Mouse (Mus musculus): Measurements from ENCODE around the gene Hoxb13. TPM values are rescaled to one million over a fixed set of nuclear protein-coding genes. Genes with fewer than 3 reads are reported as not detected.

Gene Hoxb13
- polyA plus RNA-seq, 1 experiment, result 0.10 TPM

- H3K4me2 ChIP-seq (ENCODE audit: low read depth), result no peak overlapping the region
- TF ChIP-seq MYOD1 (IDR thresholded peaks at IDR 0.05; ENCODE audit: control insufficient read depth in 1 of 3, insufficient read length in 2 of 3, low read depth in 2 of 3) (peak in 2 of 3 experiments; percentile 29 to 60), MYOG (IDR thresholded peaks at IDR 0.05; ENCODE audit: control insufficient read depth in 1 of 3, insufficient read depth in 1 of 3, insufficient read length in 2 of 3, low read depth in 2 of 3) (peak in 2 of 3 experiments; percentile 13 to 68), CEBPB (IDR thresholded peaks at IDR 0.05; ENCODE audit: insufficient read depth, poor library complexity, severe bottlenecking) (no peak)
- no peak overlapping the region for H3K4me3 ChIP-seq
- H3ac ChIP-seq (ENCODE audit: control insufficient read depth, insufficient read length), result no peak overlapping the region
- H3K79me2 ChIP-seq (ENCODE audit: control insufficient read depth, insufficient read depth), result no peaks in the 10 kb centered on the region
- H3K27me3 ChIP-seq (ENCODE audit: control insufficient read depth, insufficient read depth, insufficient read length), result peaks cover 69% of the 10 kb centered on the region
- H3K36me3 ChIP-seq (ENCODE audit: control insufficient read depth, insufficient read depth), result no peaks in the 10 kb centered on the region
These were observed 26.0 kb upstream of the Hoxb13 start for GRCm38 (mm10) chr11:96168125-96168524.

- Histone ChIP-seq H3K36me3 (ENCODE audit: control insufficient read depth, insufficient read depth) (no peaks in the 10 kb centered on the region), H3K4me2 (ENCODE audit: low read depth) (no peak overlapping the region), H3K79me2 (ENCODE audit: control insufficient read depth, insufficient read depth) (no peaks in the 10 kb centered on the region), H3ac (ENCODE audit: control insufficient read depth, insufficient read length) (no peak overlapping the region), H3K27me3 (ENCODE audit: control insufficient read depth, insufficient read depth, insufficient read length) (peaks cover 78% of the 10 kb centered on the region), H3K4me3 (no peak overlapping the region)
- TF ChIP-seq MYOG (IDR thresholded peaks at IDR 0.05; ENCODE audit: control insufficient read depth in 1 of 3, insufficient read depth in 1 of 3, insufficient read length in 2 of 3, low read depth in 2 of 3) (no peak), CEBPB (IDR thresholded peaks at IDR 0.05; ENCODE audit: insufficient read depth, poor library complexity, severe bottlenecking) (no peak)
These were observed 25.1 kb upstream of the Hoxb13 start for GRCm38 (mm10) chr11:96169016-96169415.

- H3K79me2 ChIP-seq (ENCODE audit: control insufficient read depth, insufficient read depth), result no peaks in the 10 kb centered on the region
- H3K36me3 ChIP-seq (ENCODE audit: control insufficient read depth, insufficient read depth), result no peaks in the 10 kb centered on the region
- no peak overlapping the region for H3K4me3 ChIP-seq
- peaks cover 79% of the 10 kb centered on the region for H3K27me3 ChIP-seq (ENCODE audit: control insufficient read depth, insufficient read depth, insufficient read length)
- H3K4me2 ChIP-seq (ENCODE audit: low read depth), result no peak overlapping the region
- H3ac ChIP-seq (ENCODE audit: control insufficient read depth, insufficient read length), result no peak overlapping the region
- TF ChIP-seq USF1 (IDR thresholded peaks at IDR 0.05; ENCODE audit: low read depth) (no peak), POLR2AphosphoS2 (IDR thresholded peaks at IDR 0.05; ENCODE audit: insufficient read length, low read depth) (no peak), TCF3 (IDR thresholded peaks at IDR 0.05; ENCODE audit: insufficient read length, low read depth) (no peak), E2F4 (IDR thresholded peaks at IDR 0.05; ENCODE audit: insufficient read depth) (no peak), REST (IDR thresholded peaks at IDR 0.05; ENCODE audit: insufficient read depth, insufficient read length) (no peak), CEBPB (IDR thresholded peaks at IDR 0.05; ENCODE audit: insufficient read depth, poor library complexity, severe bottlenecking) (no peak), MYOG (IDR thresholded peaks at IDR 0.05; ENCODE audit: control insufficient read depth in 1 of 3, insufficient read depth in 1 of 3, insufficient read length in 2 of 3, low read depth in 2 of 3) (no peak), TCF12 (IDR thresholded peaks at IDR 0.05; ENCODE audit: insufficient read depth, poor library complexity, severe bottlenecking) (no peak), POLR2A (IDR thresholded peaks at IDR 0.05; ENCODE audit: insufficient read length, low read depth) (no peak), MYOD1 (IDR thresholded peaks at IDR 0.05; ENCODE audit: control insufficient read depth in 1 of 3, insufficient read length in 2 of 3, low read depth in 2 of 3) (no peak), SRF (IDR thresholded peaks at IDR 0.05; ENCODE audit: control insufficient read depth, insufficient read length, low read depth) (no peak), MAX (IDR thresholded peaks at IDR 0.05; ENCODE audit: low read depth) (no peak)
These were observed 23.3 kb upstream of the Hoxb13 start for GRCm38 (mm10) chr11:96170711-96171379.

- Histone ChIP-seq H3K27me3 (ENCODE audit: control insufficient read depth, insufficient read depth, insufficient read length) (peaks cover 76% of the 10 kb centered on the region), H3K4me3 (no peak overlapping the region), H3K36me3 (ENCODE audit: control insufficient read depth, insufficient read depth) (no peaks in the 10 kb centered on the region), H3K79me2 (ENCODE audit: control insufficient read depth, insufficient read depth) (no peaks in the 10 kb centered on the region), H3ac (ENCODE audit: control insufficient read depth, insufficient read length) (no peak overlapping the region), H3K4me2 (ENCODE audit: low read depth) (no peak overlapping the region)
- TF ChIP-seq MAX (IDR thresholded peaks at IDR 0.05; ENCODE audit: low read depth) (no peak), MYOD1 (IDR thresholded peaks at IDR 0.05; ENCODE audit: control insufficient read depth in 1 of 3, insufficient read length in 2 of 3, low read depth in 2 of 3) (no peak), TCF3 (IDR thresholded peaks at IDR 0.05; ENCODE audit: insufficient read length, low read depth) (no peak), MYOG (IDR thresholded peaks at IDR 0.05; ENCODE audit: control insufficient read depth in 1 of 3, insufficient read depth in 1 of 3, insufficient read length in 2 of 3, low read depth in 2 of 3) (no peak), TCF12 (IDR thresholded peaks at IDR 0.05; ENCODE audit: insufficient read depth, poor library complexity, severe bottlenecking) (no peak), POLR2AphosphoS2 (IDR thresholded peaks at IDR 0.05; ENCODE audit: insufficient read length, low read depth) (no peak), SRF (IDR thresholded peaks at IDR 0.05; ENCODE audit: control insufficient read depth, insufficient read length, low read depth) (no peak), E2F4 (IDR thresholded peaks at IDR 0.05; ENCODE audit: insufficient read depth) (no peak), POLR2A (IDR thresholded peaks at IDR 0.05; ENCODE audit: insufficient read length, low read depth) (no peak), USF1 (IDR thresholded peaks at IDR 0.05; ENCODE audit: low read depth) (no peak), REST (IDR thresholded peaks at IDR 0.05; ENCODE audit: insufficient read depth, insufficient read length) (no peak), CEBPB (IDR thresholded peaks at IDR 0.05; ENCODE audit: insufficient read depth, poor library complexity, severe bottlenecking) (no peak)
These were observed 22.5 kb upstream of the Hoxb13 start for GRCm38 (mm10) chr11:96171601-96172000.

- Histone ChIP-seq H3K4me3 (no peak overlapping the region), H3K27me3 (ENCODE audit: control insufficient read depth, insufficient read depth, insufficient read length) (peaks cover 75% of the 10 kb centered on the region), H3ac (ENCODE audit: control insufficient read depth, insufficient read length) (no peak overlapping the region), H3K79me2 (ENCODE audit: control insufficient read depth, insufficient read depth) (no peaks in the 10 kb centered on the region), H3K36me3 (ENCODE audit: control insufficient read depth, insufficient read depth) (no peaks in the 10 kb centered on the region), H3K4me2 (ENCODE audit: low read depth) (no peak overlapping the region)
- TF ChIP-seq MYOG (IDR thresholded peaks at IDR 0.05; ENCODE audit: control insufficient read depth in 1 of 3, insufficient read depth in 1 of 3, insufficient read length in 2 of 3, low read depth in 2 of 3), result no peak
- no peak for TF ChIP-seq MYOD1 (IDR thresholded peaks at IDR 0.05; ENCODE audit: control insufficient read depth in 1 of 3, insufficient read length in 2 of 3, low read depth in 2 of 3)
- TF ChIP-seq SRF (IDR thresholded peaks at IDR 0.05; ENCODE audit: control insufficient read depth, insufficient read length, low read depth), result no peak
- TF ChIP-seq REST (IDR thresholded peaks at IDR 0.05; ENCODE audit: insufficient read depth, insufficient read length), result no peak
- TF ChIP-seq CEBPB (IDR thresholded peaks at IDR 0.05; ENCODE audit: insufficient read depth, poor library complexity, severe bottlenecking), result no peak
- no peak for TF ChIP-seq TCF3 (IDR thresholded peaks at IDR 0.05; ENCODE audit: insufficient read length, low read depth)
- no peak for TF ChIP-seq USF1 (IDR thresholded peaks at IDR 0.05; ENCODE audit: low read depth)
- TF ChIP-seq MAX (IDR thresholded peaks at IDR 0.05; ENCODE audit: low read depth), result no peak
- TF ChIP-seq POLR2AphosphoS2 (IDR thresholded peaks at IDR 0.05; ENCODE audit: insufficient read length, low read depth), result no peak
- TF ChIP-seq POLR2A (IDR thresholded peaks at IDR 0.05; ENCODE audit: insufficient read length, low read depth), result no peak
These were observed 21.4 kb upstream of the Hoxb13 start for GRCm38 (mm10) chr11:96172511-96173287.

All from myocyte (in vitro differentiated cells).